Mouse (Mus musculus) liver, postnatal 0 days (tissue): Measurements from ENCODE around the gene Sspo. TPM values are rescaled to one million over a fixed set of nuclear protein-coding genes. Genes with fewer than 3 reads are reported as not detected.

Source experiments
- ATAC-seq: fragments of 200-750 bp; cut with Nextera tagmentation; 2 replicates; pipeline ENCODE4 v1.8.0; 2017; ENCODE audit warnings: mild to moderate bottlenecking, moderate library complexity
- DNase-seq: peaks from one replicate; pipeline ENCODE4 v3.0.0-alpha.2; 2016
- H3K27ac ChIP-seq: fragments of 300-500 bp; sonication (generic); 2 replicates; pipeline ENCODE4 v1.5.1; 2014; ENCODE audit warnings: antibody characterized with exemption, moderate library complexity, mild to moderate bottlenecking, low read depth
- H3K27me3 ChIP-seq: fragments of 300-500 bp; sonication (generic); 2 replicates; pipeline ENCODE4 v1.6.1; 2014; ENCODE audit warnings: low read length, control low read depth, mixed read lengths; ENCODE audit not compliant: insufficient read depth
- H3K36me3 ChIP-seq: fragments of 300-500 bp; sonication (generic); replicated peaks from 2 replicates; pipeline ENCODE4 v1.6.1; 2014; ENCODE audit warnings: mild to moderate bottlenecking, control low read depth, low read length, moderate library complexity, mixed read lengths; ENCODE audit not compliant: insufficient read depth
- H3K4me1 ChIP-seq: fragments of 300-500 bp; sonication (generic); 2 replicates; pipeline ENCODE4 v1.6.1; 2014; ENCODE audit warnings: antibody characterized with exemption, mild to moderate bottlenecking, control low read depth; ENCODE audit not compliant: insufficient read depth
- H3K4me2 ChIP-seq: fragments of 300-500 bp; sonication (generic); 2 replicates; pipeline ENCODE4 v1.6.1; 2014; ENCODE audit warnings: low read depth, mild to moderate bottlenecking, low read length, moderate library complexity, mixed read lengths
- H3K4me3 ChIP-seq: fragments of 300-500 bp; sonication (generic); 2 replicates; pipeline ENCODE4 v1.5.1; 2014; ENCODE audit warnings: low read depth, low read length
- H3K9ac ChIP-seq: fragments of 300-500 bp; sonication (generic); replicated peaks from 2 replicates; pipeline ENCODE4 v1.6.1; 2014; ENCODE audit warnings: mild to moderate bottlenecking, moderate library complexity
- H3K9me3 ChIP-seq: fragments of 300-500 bp; sonication (generic); 2 replicates; pipeline ENCODE4 v1.6.1; 2016; ENCODE audit warnings: mild to moderate bottlenecking, control low read depth, low read length, mixed read lengths
- CTCF ChIP-seq: sonication (generic); IDR thresholded peaks from 2 replicates; pipeline ENCODE4 v1.5.1; 2016; ENCODE audit warnings: antibody characterized with exemption, low read depth
- EP300 ChIP-seq: IDR thresholded peaks from 2 replicates; pipeline ENCODE4 v1.6.1; 2016; ENCODE audit warnings: antibody characterized with exemption, low read depth, mild to moderate bottlenecking
- WGBS: fragments of 180-500 bp; shearing (Covaris S2); extraction: QIAGEN DNeasy Blood & Tissue Kit; methylation state at CpG from one replicate; pipeline ENCODE4 v1.1.7; 2014; ENCODE audit not compliant: insufficient replicate concordance; 5-methylcytosine and 5-hydroxymethylcytosine counted together
- polyA plus RNA-seq: library from polyadenylated mRNA; unstranded; fragments of >200 nt; fragmentation: Nextera tagmentation; extraction: Ambion mirVana; gene quantifications from 2 replicates; pipeline ENCODE4 v1.2.1, GENCODE M21; 2015

Gene Sspo
- polyA plus RNA-seq, 1 experiment from 2014 or later, result 0.06 TPM

- DNase-seq (no peak), ATAC-seq (no peak)
- H3K27ac ChIP-seq, result no peak overlapping the region
- H3K36me3 ChIP-seq, result no peaks in the 10 kb centered on the region
- WGBS, result 63% methylated on average over 2 of the region's 2 CpGs
- no peak overlapping the region for H3K4me3 ChIP-seq
- no peaks in the 10 kb centered on the region for H3K9me3 ChIP-seq
- no peaks in the 10 kb centered on the region for H3K27me3 ChIP-seq
- TF ChIP-seq EP300, result no peak
- no peak for TF ChIP-seq CTCF
- H3K4me2 ChIP-seq, result no peak overlapping the region
- H3K4me1 ChIP-seq, result no peaks in the 10 kb centered on the region
- no peak overlapping the region for H3K9ac ChIP-seq
Measured at GRCm38 (mm10) chr6:48530862-48531261, 82.8 kb downstream of the Sspo start.

- H3K9me3 ChIP-seq, result no peaks in the 10 kb centered on the region
- no peak overlapping the region for H3K9ac ChIP-seq
- DNase-seq (no peak), ATAC-seq (no peak)
- no peaks in the 10 kb centered on the region for H3K27me3 ChIP-seq
- no peak overlapping the region for H3K4me3 ChIP-seq
- H3K36me3 ChIP-seq, result no peaks in the 10 kb centered on the region
- TF ChIP-seq EP300, result no peak
- TF ChIP-seq CTCF, result no peak
- H3K4me2 ChIP-seq, result no peak overlapping the region
- 63% methylated on average over 2 of the region's 2 CpGs for WGBS
- H3K4me1 ChIP-seq, result no peaks in the 10 kb centered on the region
- H3K27ac ChIP-seq, result no peak overlapping the region
Measured at GRCm38 (mm10) chr6:48533475-48533874, 85.4 kb downstream of the Sspo start.

- Histone ChIP-seq H3K9me3 (no peaks in the 10 kb centered on the region), H3K4me3 (no peak overlapping the region)
Measured at GRCm38 (mm10) chr6:48534913-48535312, 86.9 kb downstream of the Sspo start.

GRCm38 (mm10) chr6:48536091-48536490 is 88.1 kb downstream of the Sspo start:
- TF ChIP-seq EP300 (no peak), CTCF (no peak)
- H3K9ac ChIP-seq, result no peak overlapping the region
- ATAC-seq (no peak), DNase-seq (no peak)
- H3K4me3 ChIP-seq, result no peak overlapping the region
- no peaks in the 10 kb centered on the region for H3K36me3 ChIP-seq
- H3K27ac ChIP-seq, result no peak overlapping the region
- no peaks in the 10 kb centered on the region for H3K9me3 ChIP-seq
- H3K4me1 ChIP-seq, result no peaks in the 10 kb centered on the region
- WGBS, result 33% methylated on average over 4 of the region's 4 CpGs
- no peaks in the 10 kb centered on the region for H3K27me3 ChIP-seq
- no peak overlapping the region for H3K4me2 ChIP-seq

More at GRCm38 (mm10) chr6:48534913-48535312, 86.9 kb downstream of the Sspo start:
- TF ChIP-seq CTCF (no peak), EP300 (no peak)
- Histone ChIP-seq H3K36me3 (no peaks in the 10 kb centered on the region), H3K9ac (no peak overlapping the region), H3K27ac (no peak overlapping the region), H3K4me2 (no peak overlapping the region), H3K27me3 (no peaks in the 10 kb centered on the region), H3K4me1 (no peaks in the 10 kb centered on the region)
- ATAC-seq (no peak), DNase-seq (no peak)
- 69% methylated on average over 8 of the region's 8 CpGs for WGBS

- peak within 1 kb of the TSS; percentile 54 for H3K4me2 ChIP-seq
- no peak within 1 kb of the TSS for H3K9ac ChIP-seq
- WGBS, result 16% methylated on average over 37 of the region's 38 CpGs
- TF ChIP-seq EP300, result no peak
- TF ChIP-seq CTCF, result no peak
- peak; percentile 71 for ATAC-seq
- no peaks in the 10 kb centered on the region for H3K27me3 ChIP-seq
- peaks cover 3% of the 10 kb centered on the region; the same call in 1 of the 2 replicates for H3K4me1 ChIP-seq
- DNase-seq, result peak; percentile 64
- no peaks in the 10 kb centered on the region for H3K9me3 ChIP-seq
- no peak within 1 kb of the TSS; the same call in 1 of the 2 replicates for H3K4me3 ChIP-seq
- H3K36me3 ChIP-seq, result no peaks in the 10 kb centered on the region
- H3K27ac ChIP-seq, result no peak within 1 kb of the TSS
Measured at GRCm38 (mm10) chr6:48537105-48537954, 89.3 kb downstream of the Sspo start, which contains the start of gene Atp6v0e2. Gene Atp6v0e2, plus strand, starts transcription at chr6:48537615.

- no peak overlapping the region for H3K27ac ChIP-seq
- no peaks in the 10 kb centered on the region for H3K27me3 ChIP-seq
- peaks cover 3% of the 10 kb centered on the region; the same call in 1 of the 2 replicates for H3K4me1 ChIP-seq
- no peaks in the 10 kb centered on the region for H3K9me3 ChIP-seq
- peak; percentile 81 for TF ChIP-seq CTCF
- TF ChIP-seq EP300, result no peak
- ATAC-seq (0 out of 2 replicates have a peak, but pooled peaks have one; percentile 33), DNase-seq (peak; percentile 81)
- H3K9ac ChIP-seq, result no peak overlapping the region
- H3K4me2 ChIP-seq, result no peak overlapping the region
- H3K36me3 ChIP-seq, result no peaks in the 10 kb centered on the region
- WGBS, result 70% methylated on average over 4 of the region's 5 CpGs
- no peak overlapping the region for H3K4me3 ChIP-seq
Measured at GRCm38 (mm10) chr6:48538841-48539737, 91.1 kb downstream of the Sspo start.
